Mouse (Mus musculus) ovary, postnatal 14 days (tissue): ENCODE measurements around the gene Atp13a4.

Experiments used
- DNase-seq: peaks from one replicate; pipeline ENCODE4 v3.0.0; 2022; ENCODE audit warnings: low spot score

Gene Atp13a4

GRCm38 (mm10) chr16:29544829-29545228 is at the start of gene Atp13a4:
Gene Atp13a4 (minus strand): TSS chr16:29544864.
- DNase-seq, result no peak

- DNase-seq, result no peak
Observed at GRCm38 (mm10) chr16:29592171-29592570, 47.5 kb upstream of the Atp13a4 start.

- no peak for DNase-seq
Observed at GRCm38 (mm10) chr16:29579787-29580176, 35.1 kb upstream of the Atp13a4 start.

GRCm38 (mm10) chr16:29579167-29579786 is 34.6 kb upstream of the Atp13a4 start, which contains the start of gene Opa1:
Gene Opa1 (plus strand): TSS chr16:29579334.
- DNase-seq, result peak; percentile 100

- no peak for DNase-seq
Observed at GRCm38 (mm10) chr16:29575620-29576019, 31.0 kb upstream of the Atp13a4 start.

GRCm38 (mm10) chr16:29574013-29574412 is 29.3 kb upstream of the Atp13a4 start:
- DNase-seq, result no peak

- peak; percentile 35 for DNase-seq
Observed at GRCm38 (mm10) chr16:29560869-29561268, 16.2 kb upstream of the Atp13a4 start.

- no peak for DNase-seq
Observed at GRCm38 (mm10) chr16:29560454-29560853, 15.8 kb upstream of the Atp13a4 start.

- no peak for DNase-seq
Observed at GRCm38 (mm10) chr16:29559667-29560066, 15.0 kb upstream of the Atp13a4 start.

GRCm38 (mm10) chr16:29541261-29541683 is 3.4 kb downstream of the Atp13a4 start:
- no peak for DNase-seq

- DNase-seq, result no peak
Observed at GRCm38 (mm10) chr16:29539906-29540305, 4.8 kb downstream of the Atp13a4 start.

- no peak for DNase-seq
Observed at GRCm38 (mm10) chr16:29536411-29537204, 8.1 kb downstream of the Atp13a4 start.

- no peak for DNase-seq
Observed at GRCm38 (mm10) chr16:29535866-29536265, 8.8 kb downstream of the Atp13a4 start.

- no peak for DNase-seq
Observed at GRCm38 (mm10) chr16:29533641-29534040, 11.0 kb downstream of the Atp13a4 start.

- no peak for DNase-seq
Observed at GRCm38 (mm10) chr16:29527085-29527484, 17.6 kb downstream of the Atp13a4 start.

- no peak for DNase-seq
Observed at GRCm38 (mm10) chr16:29526585-29526984, 18.1 kb downstream of the Atp13a4 start.

- DNase-seq, result no peak
Observed at GRCm38 (mm10) chr16:29512495-29512894, 32.2 kb downstream of the Atp13a4 start.

- no peak for DNase-seq
Observed at GRCm38 (mm10) chr16:29510743-29511142, 33.9 kb downstream of the Atp13a4 start.

GRCm38 (mm10) chr16:29509881-29510280 is 34.8 kb downstream of the Atp13a4 start:
- DNase-seq, result no peak

- DNase-seq, result no peak
Observed at GRCm38 (mm10) chr16:29504671-29505070, 40.0 kb downstream of the Atp13a4 start.

GRCm38 (mm10) chr16:29504198-29504597 is 40.5 kb downstream of the Atp13a4 start:
- no peak for DNase-seq

- DNase-seq, result no peak
Observed at GRCm38 (mm10) chr16:29491031-29491430, 53.6 kb downstream of the Atp13a4 start.

- DNase-seq, result no peak
Observed at GRCm38 (mm10) chr16:29481439-29481838, 63.2 kb downstream of the Atp13a4 start.
